ENCODE assay signal across 8 mouse cellular contexts in the genomic region with DNA sequence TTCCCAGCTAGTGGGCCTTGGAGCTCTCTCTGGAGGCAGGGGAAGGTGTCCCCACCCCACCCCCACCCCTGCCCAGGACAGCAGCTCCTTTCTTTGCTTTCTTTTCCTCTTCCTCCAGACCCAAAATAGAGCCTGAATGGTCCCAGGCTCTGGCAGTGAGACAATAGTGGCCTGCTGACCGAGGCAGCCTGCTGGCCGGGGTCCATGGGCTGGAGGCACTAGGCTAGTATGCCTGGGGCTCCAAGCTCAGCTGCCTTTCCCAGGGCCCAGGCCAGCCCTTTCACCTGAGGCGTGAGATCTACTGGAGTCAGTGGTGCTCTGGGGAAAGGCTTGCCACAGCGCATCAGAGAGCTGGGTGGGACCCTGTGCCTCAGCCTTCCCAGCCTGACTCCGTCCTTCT. TPM values are rescaled to one million over a fixed set of nuclear protein-coding genes. Genes with fewer than 3 reads are reported as not detected.
DNase-seq lines count a peak whose midpoint lies in the region; ATAC-seq and TF ChIP-seq lines count a peak whose summit lies in the region.

No protein-coding gene starts in this region.

- peak; percentile 69 to 71 for DNase-seq in adrenal gland, adult (ENCODE audit: inconsistent age in 2 of 2, low spot score in 1 of 2)
- no peak for DNase-seq in adrenal gland, postnatal 4 days (ENCODE audit: low spot score in 2 of 2)
- peak; percentile 74 to 79 for DNase-seq in cerebellum, postnatal 14 days
- peak; percentile 82 for DNase-seq in heart, adult 8-10 months (ENCODE audit: low spot score)
- peak; percentile 90 for DNase-seq in kidney, adult 2 months
- DNase-seq in liver, embryonic 13.5 days, result no peak
- peak; percentile 75 for DNase-seq in right cerebral cortex, adult 18-20 months

- H3K4me1 ChIP-seq in kidney, adult 2 months (ENCODE audit: control insufficient read depth, insufficient read depth, low read length), result peaks cover 82% of the 10 kb centered on the region
- H3K4me1 ChIP-seq in liver, embryonic 13.5 days (replicated peaks), result peaks cover 99% of the 10 kb centered on the region

- H3K27me3 ChIP-seq in kidney, adult 2 months (replicated peaks; ENCODE audit: control insufficient read depth, insufficient read depth, low read length), result no peaks in the 10 kb centered on the region
- H3K27me3 ChIP-seq in liver, embryonic 13.5 days, result no peaks in the 10 kb centered on the region

- no peak overlapping the region for H3K9ac ChIP-seq in liver, embryonic 13.5 days

- 26% methylated on average over 5 of the region's 5 CpGs for WGBS in kidney, adult 2 months
- WGBS in liver, embryonic 13.5 days (ENCODE audit: insufficient replicate concordance), result 61% methylated on average over 5 of the region's 5 CpGs

- ATAC-seq in liver, embryonic 13.5 days (ENCODE audit: low read depth), result no peak
- ATAC-seq in activated CD4-positive, CD25-positive, alpha-beta regulatory T cell, adult 4 months, result no peak

- no peaks in the 10 kb centered on the region for H3K9me3 ChIP-seq in liver, embryonic 13.5 days (replicated peaks)

- H3K4me2 ChIP-seq in liver, embryonic 13.5 days, result no peak overlapping the region

- no peaks in the 10 kb centered on the region for H3K36me3 ChIP-seq in kidney, adult 2 months (ENCODE audit: control insufficient read depth, insufficient read depth, low read length)
- peaks cover 84% of the 10 kb centered on the region for H3K36me3 ChIP-seq in liver, embryonic 13.5 days

- peak overlapping the region; percentile 33 for H3K27ac ChIP-seq in kidney, adult 2 months (ENCODE audit: insufficient read depth, low read depth, low read length)
- H3K27ac ChIP-seq in liver, embryonic 13.5 days, result peak overlapping the region; percentile 54; the same call in 1 of the 2 replicates

- no peak for TF ChIP-seq POLR2A in kidney, adult 2 months (IDR thresholded peaks at IDR 0.05; ENCODE audit: low read depth, low read length)

- no peak overlapping the region for H3K4me3 ChIP-seq in kidney, adult 2 months (ENCODE audit: insufficient read depth, low read depth, low read length)
- no peak overlapping the region for H3K4me3 ChIP-seq in liver, embryonic 13.5 days (replicated peaks)

- no peak for TF ChIP-seq CTCF in kidney, adult 2 months (conservative IDR thresholded peaks at IDR 0.05; ENCODE audit: insufficient read depth, insufficient read length, low read depth, low read length)

RNA-seq across cellular contexts. Expression of gene Adgrg1, which starts 18.0 kb away (rescaled TPM):
- 10 to 100 TPM; 38.3 to 62.3 TPM for total RNA-seq in adrenal gland, postnatal 4 days (2021)
- total RNA-seq in heart, adult 8-10 months (2022), result 10 to 100 TPM; 41.3 to 63.6 (median 51.8) TPM
- polyA plus RNA-seq in kidney, adult 2 months (2012; rRNA removed), result 342 and 447 TPM in 2 replicates
- polyA plus RNA-seq in liver, embryonic 13.5 days (2015; fragmentation: Nextera tagmentation; extraction: Ambion mirVana), result 42.7 and 55.6 TPM in 2 replicates
- 1 to 10 TPM; 1.8 to 2.8 TPM for polyA plus RNA-seq in activated CD4-positive, CD25-positive, alpha-beta regulatory T cell, adult 4 months (2017; shearing (Covaris generic))

RNA-seq across cellular contexts. Expression of gene Adgrg3, which starts 25.0 kb away (rescaled TPM):
- total RNA-seq in adrenal gland, postnatal 4 days (2021), result 1 to 10 TPM; 6.2 to 7.8 TPM
- 1 to 10 TPM in 3 of 4 experiments, under 1 TPM in 1; 0.75 to 1.3 (median 1.2) TPM for total RNA-seq in heart, adult 8-10 months (2022)
- 9.9 and 12.7 TPM in 2 replicates for polyA plus RNA-seq in kidney, adult 2 months (2012; rRNA removed)
- polyA plus RNA-seq in liver, embryonic 13.5 days (2015; fragmentation: Nextera tagmentation; extraction: Ambion mirVana), result 5.5 and 6.0 TPM in 2 replicates
- polyA plus RNA-seq in activated CD4-positive, CD25-positive, alpha-beta regulatory T cell, adult 4 months (2017; shearing (Covaris generic)), result under 1 TPM; 0.21 to 0.41 TPM

Comparison
In these comparisons a context has a peak if more than half of its experiments do, and no peak if none do; other contexts are left out.
1. DNase-seq: peak in adrenal gland, adult (2 of 2), cerebellum, postnatal 14 days (2 of 2), heart, adult 8-10 months (single experiment), kidney, adult 2 months (single experiment) and right cerebral cortex, adult 18-20 months (single experiment); none in adrenal gland, postnatal 4 days (0 of 2) and liver, embryonic 13.5 days (single experiment).
2. RNA of gene Adgrg1, which starts 18.0 kb away (polyA plus RNA-seq): 342 to 447 TPM in kidney, adult 2 months and 42.7 to 55.6 TPM in liver, embryonic 13.5 days; 1.8 to 2.8 TPM in activated CD4-positive, CD25-positive, alpha-beta regulatory T cell, adult 4 months; every median in the first group is over 10 times any median in the second.